8 mouse cellular contexts compared by ENCODE assay signal in genomic region chr2:30660613-30660991, GRCm38 (mm10).
DNase-seq lines count a peak whose midpoint lies in the region; ATAC-seq and TF ChIP-seq lines count a peak whose summit lies in the region.

No protein-coding gene starts in this region.

- 10% methylated on average over 10 of the region's 10 CpGs for WGBS in forebrain, postnatal 0 days
- WGBS in midbrain, embryonic 12.5 days: 7% methylated on average over 10 of the region's 10 CpGs

- H3K27ac ChIP-seq in layer of hippocampus, adult 2 months: peak overlapping the region; percentile 100
- H3K27ac ChIP-seq in forebrain, postnatal 0 days (ENCODE audit: low read depth, low read length): peak overlapping the region; percentile 100
- peak overlapping the region; percentile 99 for H3K27ac ChIP-seq in midbrain, embryonic 12.5 days (replicated peaks)

- no peak for ATAC-seq in forebrain, postnatal 0 days
- no peak for ATAC-seq in midbrain, embryonic 12.5 days (ENCODE audit: low FRiP score, low read depth)

- no peak overlapping the region for H3K4me3 ChIP-seq in layer of hippocampus, adult 2 months
- no peak overlapping the region for H3K4me3 ChIP-seq in forebrain, postnatal 0 days (ENCODE audit: low read depth, low read length)
- no peak overlapping the region for H3K4me3 ChIP-seq in midbrain, embryonic 12.5 days

- H3K27me3 ChIP-seq in forebrain, postnatal 0 days (ENCODE audit: insufficient read depth, low read length): no peaks in the 10 kb centered on the region
- H3K27me3 ChIP-seq in midbrain, embryonic 12.5 days: peaks cover 15% of the 10 kb centered on the region

- H3K4me1 ChIP-seq in forebrain, postnatal 0 days (ENCODE audit: insufficient read depth): peaks cover 40% of the 10 kb centered on the region
- peaks cover 68% of the 10 kb centered on the region for H3K4me1 ChIP-seq in midbrain, embryonic 12.5 days

- no peaks in the 10 kb centered on the region for H3K9me3 ChIP-seq in forebrain, postnatal 0 days (ENCODE audit: low read length)
- H3K9me3 ChIP-seq in midbrain, embryonic 12.5 days: no peaks in the 10 kb centered on the region

- DNase-seq in layer of hippocampus, adult 2 months (ENCODE audit: low spot score in 2 of 2): no peak
- no peak for DNase-seq in layer of hippocampus, postnatal 25 days (ENCODE audit: extremely low spot score in 1 of 2, low spot score in 1 of 2)
- DNase-seq in embryo, embryonic 10 days (ENCODE audit: low spot score): peak; percentile 87
- DNase-seq in forebrain, postnatal 0 days: peak; percentile 64
- DNase-seq in right cerebral cortex, adult 18-20 months: no peak
- no peak for DNase-seq in layer of hippocampus, postnatal 14 days (ENCODE audit: low spot score in 2 of 2)
- no peak for DNase-seq in spleen, postnatal 36 days (ENCODE audit: low spot score in 2 of 2)

- H3K36me3 ChIP-seq in forebrain, postnatal 0 days (ENCODE audit: insufficient read depth): no peaks in the 10 kb centered on the region
- H3K36me3 ChIP-seq in midbrain, embryonic 12.5 days: no peaks in the 10 kb centered on the region

- no peak for TF ChIP-seq CTCF in layer of hippocampus, adult 2 months (conservative IDR thresholded peaks at IDR 0.05)
- TF ChIP-seq CTCF in forebrain, postnatal 0 days (IDR thresholded peaks at IDR 0.05; ENCODE audit: low read depth): no peak

- no peak overlapping the region for H3K4me2 ChIP-seq in forebrain, postnatal 0 days (ENCODE audit: low read depth)
- H3K4me2 ChIP-seq in midbrain, embryonic 12.5 days (replicated peaks): 0 out of 2 replicates have a peak overlapping the region, but pooled peaks have one; percentile 12

- 0 out of 2 replicates have a peak overlapping the region, but pooled peaks have one; percentile 31 for H3K9ac ChIP-seq in forebrain, postnatal 0 days
- no peak overlapping the region; the same call in 1 of the 2 replicates for H3K9ac ChIP-seq in midbrain, embryonic 12.5 days (replicated peaks)

Comparison
In these comparisons a context has a peak if more than half of its experiments do, and no peak if none do; other contexts are left out.
1. DNase-seq: peak in embryo, embryonic 10 days (single experiment) and forebrain, postnatal 0 days (single experiment); none in layer of hippocampus, adult 2 months (0 of 2), layer of hippocampus, postnatal 25 days (0 of 2), right cerebral cortex, adult 18-20 months (single experiment), layer of hippocampus, postnatal 14 days (0 of 2) and spleen, postnatal 36 days (0 of 2).
2. Peak in every context shown above with its lines, with median percentiles within 50 percentile points of each other: H3K27ac ChIP-seq.